Mouse (Mus musculus): ENCODE data around the gene C1qtnf6.

- TF ChIP-seq POLR2A (IDR thresholded peaks at IDR 0.05; ENCODE audit: insufficient read depth, low read depth, low read length) (no peak), CTCF (IDR thresholded peaks at IDR 0.05) (no peak), EP300 (IDR thresholded peaks at IDR 0.05; ENCODE audit: insufficient read depth, low read depth, low read length) (no peak)
Measured at GRCm38 (mm10) chr15:78542098-78542766, 11.0 kb upstream of the C1qtnf6 start.
